Mouse (Mus musculus) bone marrow, adult 2 months (tissue): Measurements from ENCODE around the gene Panx3. TPM values are rescaled to one million over a fixed set of nuclear protein-coding genes. Genes with fewer than 3 reads are reported as not detected.

ENCODE experiments used
- H3K27ac ChIP-seq: fragments of 200-500 bp; 2 replicates; pipeline ENCODE4 v1.5.1; 2012; ENCODE audit warnings: low read depth, mild to moderate bottlenecking, control low read depth, inconsistent platforms, low read length; ENCODE audit not compliant: control insufficient read depth, poor library complexity, insufficient read depth
- H3K4me1 ChIP-seq: fragments of 200-500 bp; 2 replicates; pipeline ENCODE4 v1.6.1; 2011; ENCODE audit warnings: low read length; ENCODE audit not compliant: control insufficient read depth, insufficient read depth
- H3K4me3 ChIP-seq: fragments of 200-500 bp; replicated peaks from 2 replicates; pipeline ENCODE3; 2011; ENCODE audit warnings: mild to moderate bottlenecking, low read depth, low read length, control low read depth; ENCODE audit not compliant: control insufficient read depth
- CTCF ChIP-seq: fragments of 200-500 bp; IDR thresholded peaks from 2 replicates; pipeline ENCODE4 v1.5.1; 2011; ENCODE audit warnings: low read length, control low read depth; ENCODE audit not compliant: control insufficient read depth, insufficient read depth
- POLR2A ChIP-seq: fragments of 200-500 bp; IDR thresholded peaks from 2 replicates; pipeline ENCODE4 v1.6.1; 2011; ENCODE audit warnings: low read depth, mild to moderate bottlenecking, control low read depth, low read length, borderline replicate concordance; ENCODE audit not compliant: control insufficient read depth
- WGBS: fragments of 180-500 bp; shearing (Covaris S2); methylation state at CpG from one replicate; pipeline ENCODE4 v1.1.7; 2018; 5-methylcytosine and 5-hydroxymethylcytosine counted together
- polyA plus RNA-seq: library from polyadenylated mRNA; stranded (reverse); fragments of >200 nt; gene quantifications from 2 replicates; pipeline ENCODE4 v1.2.4, GENCODE M21; 2011; ENCODE audit warnings: low replicate concordance; ENCODE audit not compliant: missing spikeins, insufficient read depth, insufficient read length

Gene Panx3
- polyA plus RNA-seq = not detected in 2 replicates

GRCm38 (mm10) chr9:37669115-37669514 is at the start of gene Panx3:
Gene Panx3 (minus strand): TSS chr9:37669235.
- no peak for TF ChIP-seq POLR2A
- TF ChIP-seq CTCF = no peak
- no peaks in the 10 kb centered on the region for H3K4me1 ChIP-seq

GRCm38 (mm10) chr9:37716150-37716549 is 47.1 kb upstream of the Panx3 start, which contains the start of gene Olfr160:
Gene Olfr160 (minus strand): TSS chr9:37716250.
- H3K4me1 ChIP-seq = no peaks in the 10 kb centered on the region
- no peak for TF ChIP-seq POLR2A
- no peak for TF ChIP-seq CTCF
- no peak within 1 kb of the TSS for H3K4me3 ChIP-seq
- no peak within 1 kb of the TSS for H3K27ac ChIP-seq
- 83% methylated on average over 1 of the region's 1 CpGs for WGBS

More at GRCm38 (mm10) chr9:37669115-37669514, at the start of gene Panx3:
- Histone ChIP-seq H3K4me3 (no peak within 1 kb of the TSS), H3K27ac (no peak within 1 kb of the TSS)
- 30% methylated on average over 6 of the region's 6 CpGs for WGBS

- no peak for TF ChIP-seq POLR2A
- peak; percentile 38; the same call in 1 of the 2 replicates for TF ChIP-seq CTCF
- WGBS = 65% methylated on average over 5 of the region's 5 CpGs
- H3K4me1 ChIP-seq = no peaks in the 10 kb centered on the region
- no peak overlapping the region for H3K27ac ChIP-seq
- H3K4me3 ChIP-seq = no peak overlapping the region
These were observed 21.1 kb upstream of the Panx3 start for GRCm38 (mm10) chr9:37689970-37690686.

- 46% methylated on average over 3 of the region's 3 CpGs for WGBS
- no peaks in the 10 kb centered on the region for H3K4me1 ChIP-seq
- no peak for TF ChIP-seq CTCF
- no peak for TF ChIP-seq POLR2A
- H3K27ac ChIP-seq = no peak overlapping the region
- H3K4me3 ChIP-seq = no peak overlapping the region
These were observed 18.9 kb upstream of the Panx3 start for GRCm38 (mm10) chr9:37687941-37688303.

- no peak overlapping the region for H3K4me3 ChIP-seq
- no peak overlapping the region for H3K27ac ChIP-seq
- 75% methylated on average over 3 of the region's 3 CpGs for WGBS
These were observed 18.4 kb upstream of the Panx3 start for GRCm38 (mm10) chr9:37687288-37687940.

GRCm38 (mm10) chr9:37681123-37681522 is 12.1 kb upstream of the Panx3 start:
- Histone ChIP-seq H3K4me3 (no peak overlapping the region), H3K27ac (no peak overlapping the region), H3K4me1 (no peaks in the 10 kb centered on the region)
- TF ChIP-seq CTCF = no peak
- no peak for TF ChIP-seq POLR2A
- 76% methylated on average over 1 of the region's 1 CpGs for WGBS

More at GRCm38 (mm10) chr9:37687288-37687940, 18.4 kb upstream of the Panx3 start:
- TF ChIP-seq CTCF (no peak), POLR2A (no peak)
- no peaks in the 10 kb centered on the region for H3K4me1 ChIP-seq

GRCm38 (mm10) chr9:37675287-37675686 is 6.3 kb upstream of the Panx3 start:
- Histone ChIP-seq H3K4me1 (no peaks in the 10 kb centered on the region), H3K27ac (no peak overlapping the region), H3K4me3 (no peak overlapping the region)
- TF ChIP-seq POLR2A (no peak), CTCF (no peak)
- WGBS = 84% methylated on average over 4 of the region's 4 CpGs

GRCm38 (mm10) chr9:37670261-37670660 is 1.2 kb upstream of the Panx3 start:
- H3K4me1 ChIP-seq = no peaks in the 10 kb centered on the region
- 73% methylated on average over 3 of the region's 3 CpGs for WGBS
- no peak for TF ChIP-seq CTCF
- no peak for TF ChIP-seq POLR2A
- no peak overlapping the region for H3K4me3 ChIP-seq
- no peak overlapping the region for H3K27ac ChIP-seq
